Mouse (Mus musculus) intestine, embryonic 15.5 days (tissue): Measurements from ENCODE around the gene Unc5cl. TPM values are rescaled to one million over a fixed set of nuclear protein-coding genes. Genes with fewer than 3 reads are reported as not detected.

ENCODE experiments used
- ATAC-seq: fragments of 200-750 bp; cut with Nextera tagmentation; 2 replicates; pipeline ENCODE4 v1.8.0; 2017; ENCODE audit warnings: moderate TSS enrichment, moderate library complexity
- H3K27ac ChIP-seq: fragments of 300-500 bp; sonication (generic); 2 replicates; pipeline ENCODE4 v1.5.1; 2015; ENCODE audit warnings: mild to moderate bottlenecking, inconsistent platforms
- H3K27me3 ChIP-seq: fragments of 300-500 bp; sonication (generic); replicated peaks from 2 replicates; pipeline ENCODE4 v1.6.1; 2015; ENCODE audit warnings: inconsistent platforms
- H3K36me3 ChIP-seq: fragments of 300-500 bp; sonication (generic); 2 replicates; pipeline ENCODE4 v1.6.1; 2015; ENCODE audit warnings: inconsistent platforms
- H3K4me1 ChIP-seq: fragments of 300-500 bp; sonication (generic); replicated peaks from 2 replicates; pipeline ENCODE4 v1.6.1; 2015; ENCODE audit warnings: inconsistent platforms
- H3K4me2 ChIP-seq: fragments of 300-500 bp; sonication (generic); replicated peaks from 2 replicates; pipeline ENCODE4 v1.6.1; 2015; ENCODE audit warnings: mild to moderate bottlenecking, inconsistent platforms
- H3K4me3 ChIP-seq: fragments of 300-500 bp; sonication (generic); replicated peaks from 2 replicates; pipeline ENCODE4 v1.5.1; 2015; ENCODE audit warnings: inconsistent platforms
- H3K9ac ChIP-seq: fragments of 300-500 bp; sonication (generic); 2 replicates; pipeline ENCODE4 v1.6.1; 2015; ENCODE audit warnings: inconsistent platforms
- H3K9me3 ChIP-seq: fragments of 300-500 bp; sonication (generic); 2 replicates; pipeline ENCODE4 v1.6.1; 2016; ENCODE audit warnings: inconsistent platforms
- whole genome bisulfite sequencing: fragments of 180-500 bp; shearing (Covaris S2); methylation state at CpG from one replicate; pipeline ENCODE4 v1.1.7; 2015; 5-methylcytosine and 5-hydroxymethylcytosine counted together
- polyA plus RNA-seq: library from polyadenylated mRNA; unstranded; fragments of >200 nt; fragmentation: Nextera tagmentation; extraction: Ambion mirVana; gene quantifications from 2 replicates; pipeline ENCODE4 v1.2.1, GENCODE M21; 2015

The Unc5cl gene
- polyA plus RNA-seq, 1 experiment from 2014 or later = 36.3 TPM

- H3K27me3 ChIP-seq = no peaks in the 10 kb centered on the region
- peak; percentile 11 for ATAC-seq
- peaks cover 19% of the 10 kb centered on the region for H3K36me3 ChIP-seq
- peak overlapping the region; percentile 45 for H3K4me2 ChIP-seq
- peak overlapping the region; percentile 70 for H3K27ac ChIP-seq
- WGBS = 75% methylated on average over 1 of the region's 1 CpGs
- peaks cover 9% of the 10 kb centered on the region; the same call in 1 of the 2 replicates for H3K4me1 ChIP-seq
- peak overlapping the region; percentile 1; the same call in 1 of the 2 replicates for H3K9ac ChIP-seq
- no peaks in the 10 kb centered on the region for H3K9me3 ChIP-seq
- H3K4me3 ChIP-seq = 0 out of 2 replicates have a peak overlapping the region, but pooled peaks have one; percentile 1
Observed at GRCm38 (mm10) chr17:48418781-48419180, 35.9 kb upstream of the Unc5cl start.

DNA sequence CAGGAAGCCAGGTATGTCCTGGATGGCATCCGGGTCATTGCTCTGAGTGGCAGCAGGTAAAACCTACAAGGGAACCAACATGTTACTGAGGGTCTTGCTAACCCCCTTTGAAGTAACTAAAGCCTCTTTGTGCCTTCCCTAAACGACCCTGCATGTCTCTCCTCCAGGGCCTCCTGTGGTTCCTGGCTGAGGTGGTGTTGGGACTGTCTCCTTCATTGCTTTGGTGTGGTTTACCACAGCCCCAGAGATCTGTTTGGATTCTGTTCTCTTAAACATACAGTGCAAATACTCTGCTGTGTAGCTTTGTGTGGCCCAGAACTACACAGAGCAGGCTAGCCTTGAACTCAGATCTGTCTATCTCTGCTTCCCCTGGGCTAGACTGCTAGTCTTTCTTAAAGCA lies 35.1 kb upstream of the Unc5cl start:
- Histone ChIP-seq H3K27me3 (no peaks in the 10 kb centered on the region), H3K36me3 (peaks cover 14% of the 10 kb centered on the region), H3K4me2 (no peak overlapping the region), H3K4me3 (no peak overlapping the region), H3K4me1 (peaks cover 9% of the 10 kb centered on the region; the same call in 1 of the 2 replicates), H3K27ac (no peak overlapping the region), H3K9ac (no peak overlapping the region), H3K9me3 (no peaks in the 10 kb centered on the region)
- 63% methylated on average over 2 of the region's 2 CpGs for WGBS
- ATAC-seq = no peak

DNA sequence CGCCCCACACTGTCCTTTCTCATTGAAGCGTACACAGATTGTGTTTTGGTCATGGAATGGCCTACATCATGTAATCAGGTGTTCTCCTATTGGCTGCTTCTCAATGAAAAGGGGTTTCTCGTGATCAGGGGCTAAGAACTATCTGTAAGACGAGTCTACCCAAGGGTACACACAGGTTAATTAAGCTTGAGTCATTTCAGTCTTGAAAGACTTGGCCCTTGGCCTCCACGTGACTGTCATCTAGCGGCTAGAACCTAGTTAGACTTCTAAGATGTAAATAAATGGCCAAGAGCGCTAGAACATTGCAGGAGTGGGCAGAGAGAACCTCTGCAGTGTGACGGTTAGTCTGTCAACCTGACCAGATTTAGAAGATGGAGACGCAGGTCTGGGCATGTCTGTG lies 30.5 kb upstream of the Unc5cl start:
- WGBS = 83% methylated on average over 9 of the region's 9 CpGs
- ATAC-seq = no peak

DNA sequence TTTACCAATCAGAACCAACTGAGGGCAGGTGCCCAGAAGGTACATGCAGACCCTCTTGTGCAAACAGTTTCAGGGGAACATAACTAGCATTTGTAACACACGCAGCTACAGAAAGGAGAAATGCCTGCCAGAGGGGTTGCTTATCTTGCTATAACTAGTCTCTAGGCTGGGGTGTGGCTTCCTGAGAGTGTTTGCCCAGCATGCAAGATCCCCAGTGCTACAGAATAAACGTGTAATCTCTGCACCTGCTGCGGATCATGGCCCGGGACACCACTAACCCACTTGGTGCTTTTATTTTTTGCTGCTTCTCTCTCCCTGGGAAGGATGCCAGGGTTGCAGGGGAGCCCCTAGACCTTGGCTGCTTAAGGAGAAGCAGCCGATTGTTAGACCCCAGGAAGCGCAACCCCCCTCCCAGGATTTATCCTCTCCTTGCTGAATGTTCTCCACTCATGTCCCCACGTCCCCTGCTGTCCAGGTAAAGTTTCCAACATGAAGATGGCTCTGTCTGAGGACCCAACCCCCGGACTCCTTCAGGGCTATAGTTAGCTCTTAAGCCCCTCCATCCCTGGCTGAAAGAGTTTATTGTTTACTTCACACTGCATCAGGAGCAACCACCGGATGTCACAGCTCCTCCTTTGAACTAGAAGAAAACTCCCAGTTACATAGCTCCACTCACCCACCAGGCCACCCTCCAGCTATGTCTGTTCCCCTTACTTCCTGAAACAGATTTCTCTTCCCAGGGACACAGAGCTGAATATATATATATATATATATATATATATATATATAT lies 28.7 kb upstream of the Unc5cl start:
- no peaks in the 10 kb centered on the region for H3K27me3 ChIP-seq
- 28% methylated on average over 9 of the region's 9 CpGs for WGBS

More for the DNA sequence above, 30.5 kb upstream of the Unc5cl start:
- Histone ChIP-seq H3K27ac (no peak overlapping the region), H3K9ac (no peak overlapping the region), H3K36me3 (no peaks in the 10 kb centered on the region), H3K9me3 (no peaks in the 10 kb centered on the region), H3K4me2 (no peak overlapping the region), H3K4me3 (no peak overlapping the region), H3K27me3 (no peaks in the 10 kb centered on the region), H3K4me1 (peaks cover 21% of the 10 kb centered on the region)

GRCm38 (mm10) chr17:48426991-48427750 lies 27.5 kb upstream of the Unc5cl start:
- Histone ChIP-seq H3K36me3 (no peaks in the 10 kb centered on the region), H3K9ac (no peak overlapping the region), H3K27me3 (no peaks in the 10 kb centered on the region), H3K4me1 (peaks cover 39% of the 10 kb centered on the region), H3K27ac (peak overlapping the region; percentile 1), H3K4me2 (no peak overlapping the region), H3K9me3 (no peaks in the 10 kb centered on the region), H3K4me3 (no peak overlapping the region)
- ATAC-seq = peak; percentile 35
- 55% methylated on average over 13 of the region's 13 CpGs for WGBS

More for the DNA sequence above, 28.7 kb upstream of the Unc5cl start:
- peak overlapping the region; percentile 30; the same call in 1 of the 2 replicates for H3K4me2 ChIP-seq
- peak overlapping the region; percentile 68 for H3K27ac ChIP-seq
- peak; percentile 50; the same call in 1 of the 2 replicates for ATAC-seq
- H3K9me3 ChIP-seq = no peaks in the 10 kb centered on the region
- H3K4me1 ChIP-seq = peaks cover 32% of the 10 kb centered on the region
- no peak overlapping the region for H3K9ac ChIP-seq
- H3K36me3 ChIP-seq = no peaks in the 10 kb centered on the region
- no peak overlapping the region for H3K4me3 ChIP-seq

- WGBS = 53% methylated on average over 11 of the region's 11 CpGs
- Histone ChIP-seq H3K4me2 (no peak overlapping the region), H3K27me3 (no peaks in the 10 kb centered on the region), H3K36me3 (no peaks in the 10 kb centered on the region), H3K4me3 (no peak overlapping the region), H3K9ac (no peak overlapping the region), H3K27ac (peak overlapping the region; percentile 55), H3K4me1 (peaks cover 46% of the 10 kb centered on the region), H3K9me3 (no peaks in the 10 kb centered on the region)
- no peak for ATAC-seq
Observed at GRCm38 (mm10) chr17:48427852-48428530, 26.7 kb upstream of the Unc5cl start.

DNA sequence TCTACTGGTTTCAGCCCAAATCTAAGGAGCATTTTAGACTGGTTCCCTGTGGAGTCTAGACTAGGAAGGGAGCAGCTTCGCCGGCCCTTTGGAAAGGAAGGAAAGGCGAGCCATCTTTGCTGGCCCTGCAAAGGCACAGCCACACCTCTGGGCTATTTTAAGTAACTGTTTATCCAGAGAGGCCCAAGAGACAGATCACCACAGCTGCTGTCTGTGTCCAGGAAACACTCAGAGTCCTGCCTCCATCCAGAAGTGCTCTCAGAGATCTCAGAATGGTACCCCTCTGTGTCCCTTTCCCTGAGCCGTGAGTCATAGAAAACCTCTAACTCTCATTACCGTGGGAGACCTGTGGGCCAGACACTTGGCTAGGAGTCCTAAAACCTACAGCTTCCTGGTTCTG lies 24.3 kb upstream of the Unc5cl start:
- Histone ChIP-seq H3K4me1 (peaks cover 54% of the 10 kb centered on the region), H3K27ac (peak overlapping the region; percentile 77), H3K9ac (no peak overlapping the region), H3K4me3 (no peak overlapping the region), H3K4me2 (peak overlapping the region; percentile 24; the same call in 1 of the 2 replicates), H3K27me3 (no peaks in the 10 kb centered on the region), H3K9me3 (no peaks in the 10 kb centered on the region), H3K36me3 (no peaks in the 10 kb centered on the region)
- peak; percentile 29 for ATAC-seq
- 8% methylated on average over 5 of the region's 5 CpGs for WGBS

DNA sequence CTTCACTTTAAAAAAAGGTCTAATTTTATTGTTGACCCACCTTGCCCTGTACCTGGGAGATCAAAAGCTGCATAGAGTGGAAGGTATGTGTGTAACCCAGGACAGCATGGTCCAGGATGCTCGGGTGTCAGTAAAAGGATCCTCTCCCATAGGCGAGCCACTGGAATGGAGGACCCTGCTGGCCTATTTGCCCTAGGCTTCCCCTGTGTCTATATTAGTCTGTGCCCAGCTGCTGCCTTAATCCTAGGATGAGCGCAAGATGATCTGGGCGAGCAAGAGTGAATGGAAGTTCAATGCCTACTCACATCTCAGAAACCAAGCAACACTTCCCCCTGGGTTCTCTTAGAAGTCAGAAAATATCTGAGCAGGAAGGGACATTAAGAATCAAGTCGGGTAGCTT lies 23.6 kb upstream of the Unc5cl start:
- Histone ChIP-seq H3K27ac (peak overlapping the region; percentile 67), H3K36me3 (no peaks in the 10 kb centered on the region), H3K4me1 (peaks cover 53% of the 10 kb centered on the region), H3K9ac (no peak overlapping the region), H3K4me2 (no peak overlapping the region), H3K4me3 (no peak overlapping the region), H3K9me3 (no peaks in the 10 kb centered on the region), H3K27me3 (no peaks in the 10 kb centered on the region)
- WGBS = 64% methylated on average over 5 of the region's 5 CpGs
- ATAC-seq = no peak

DNA sequence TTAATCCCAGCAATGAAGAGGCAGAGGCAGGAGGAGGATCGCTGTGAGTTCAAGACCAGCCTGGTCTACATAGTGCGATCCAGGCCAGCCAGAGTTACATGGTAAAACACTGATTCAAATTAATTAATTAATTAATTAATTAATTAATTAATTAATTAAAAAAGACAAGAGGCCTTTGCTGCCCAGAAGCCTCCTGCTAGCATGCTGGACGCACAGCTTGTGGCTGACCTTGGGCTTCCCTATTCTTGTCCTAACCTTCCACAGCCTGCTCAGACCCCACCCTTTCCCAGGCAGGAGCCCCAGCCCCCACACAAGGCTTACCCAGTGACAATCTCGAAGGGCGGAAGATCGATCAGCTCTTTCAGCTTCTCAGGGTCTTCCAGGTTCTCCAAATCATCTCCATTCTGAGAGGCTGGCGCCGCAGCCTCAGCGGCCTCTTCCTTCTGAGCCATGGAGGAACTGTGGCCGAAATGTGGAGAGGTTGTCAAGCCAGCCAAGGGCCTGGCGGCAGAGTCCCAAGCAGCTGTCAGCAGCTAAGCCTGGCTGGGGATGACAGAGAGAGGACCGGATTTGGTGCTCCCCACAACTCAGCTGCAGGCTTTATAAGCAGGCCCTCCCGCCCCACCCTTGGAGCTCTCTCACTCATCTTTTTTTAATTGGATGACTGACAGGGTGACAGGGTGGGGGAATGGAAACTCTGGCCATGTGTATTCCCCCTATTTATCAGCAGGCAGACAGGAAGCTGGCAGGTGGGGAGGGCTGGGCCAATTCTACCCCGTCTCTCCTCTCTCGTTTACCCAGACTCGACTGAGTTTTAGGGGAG lies 22.3 kb upstream of the Unc5cl start, which contains the start of gene Apobec2:
Gene Apobec2, minus strand, starts transcription at position 773 of the 823 bp plus-strand sequence.
- H3K9ac ChIP-seq = 0 out of 2 replicates have a peak within 1 kb of the TSS, but pooled peaks have one; percentile 5
- 54% methylated on average over 16 of the region's 16 CpGs for WGBS
- no peaks in the 10 kb centered on the region for H3K9me3 ChIP-seq
- peak within 1 kb of the TSS; percentile 67 for H3K27ac ChIP-seq
- no peak within 1 kb of the TSS for H3K4me2 ChIP-seq
- no peaks in the 10 kb centered on the region for H3K27me3 ChIP-seq
- ATAC-seq = no peak
- H3K4me1 ChIP-seq = peaks cover 55% of the 10 kb centered on the region
- no peaks in the 10 kb centered on the region for H3K36me3 ChIP-seq
- H3K4me3 ChIP-seq = no peak within 1 kb of the TSS

- Histone ChIP-seq H3K9ac (no peak overlapping the region), H3K36me3 (no peaks in the 10 kb centered on the region), H3K4me1 (peaks cover 60% of the 10 kb centered on the region), H3K9me3 (no peaks in the 10 kb centered on the region), H3K27me3 (no peaks in the 10 kb centered on the region), H3K27ac (peak overlapping the region; percentile 62), H3K4me3 (no peak overlapping the region), H3K4me2 (no peak overlapping the region)
- no peak for ATAC-seq
- 74% methylated on average over 20 of the region's 20 CpGs for WGBS
Observed at GRCm38 (mm10) chr17:48433006-48433655, 21.6 kb upstream of the Unc5cl start.
